Mouse (Mus musculus) kidney, adult 2 months (tissue): ENCODE data around the gene Cplx2.

Experiments
- CTCF ChIP-seq: fragments of 200-500 bp; conservative IDR thresholded peaks from 2 replicates; pipeline ENCODE4 v1.5.1; 2011; ENCODE audit warnings: low read depth, mild to moderate bottlenecking, control low read depth, low read length, moderate library complexity, mixed read lengths; ENCODE audit not compliant: insufficient read depth, insufficient read length
- POLR2A ChIP-seq: fragments of 200-500 bp; IDR thresholded peaks from one replicate; pipeline ENCODE4 v1.6.1; 2011; ENCODE audit warnings: low read depth, low read length, control low read depth

DNA sequence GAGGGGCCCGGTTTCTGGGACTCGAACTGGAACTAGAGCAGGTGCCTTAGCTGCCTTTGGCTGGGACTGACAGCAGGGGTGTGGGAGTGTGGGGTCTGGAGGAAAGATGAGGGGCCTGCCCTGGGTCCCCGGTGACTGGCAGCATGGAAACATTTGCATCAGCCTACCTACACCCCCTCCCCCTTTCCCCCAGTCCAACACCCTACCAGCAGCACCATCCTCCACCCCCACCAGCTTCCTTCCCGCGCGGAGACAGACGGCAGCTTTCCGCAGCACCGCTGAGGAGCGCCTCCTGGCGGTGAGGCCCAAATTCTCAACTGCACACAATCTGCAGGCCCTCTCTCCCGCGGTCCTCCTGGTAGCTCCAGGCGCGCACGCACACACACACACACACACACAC is 1.5 kb downstream of the Cplx2 start:
- TF ChIP-seq CTCF: peak; percentile 66
- TF ChIP-seq POLR2A: no peak
